Mouse (Mus musculus) embryonic facial prominence, embryonic 10.5 days (tissue): ENCODE measurements around the gene Galnt9. TPM values are rescaled to one million over a fixed set of nuclear protein-coding genes. Genes with fewer than 3 reads are reported as not detected.

Experiments used
- DNase-seq: peaks from one replicate; pipeline ENCODE4 v3.0.0-alpha.2; 2017; ENCODE audit warnings: low spot score
- H3K27ac ChIP-seq: fragments of 300-500 bp; sonication (generic); replicated peaks from 2 replicates; pipeline ENCODE4 v1.5.1; 2016; ENCODE audit warnings: mild to moderate bottlenecking
- H3K27me3 ChIP-seq: fragments of 300-500 bp; sonication (generic); replicated peaks from 2 replicates; pipeline ENCODE4 v1.6.1; 2016; ENCODE audit warnings: low read depth, mild to moderate bottlenecking; ENCODE audit not compliant: poor library complexity, severe bottlenecking
- H3K36me3 ChIP-seq: fragments of 300-500 bp; sonication (generic); replicated peaks from 2 replicates; pipeline ENCODE4 v1.6.1; 2016; ENCODE audit warnings: mild to moderate bottlenecking, moderate library complexity
- H3K4me1 ChIP-seq: fragments of 300-500 bp; sonication (generic); 2 replicates; pipeline ENCODE4 v1.6.1; 2016
- H3K4me3 ChIP-seq: fragments of 300-500 bp; sonication (generic); 2 replicates; pipeline ENCODE4 v1.5.1; 2016; ENCODE audit warnings: mild to moderate bottlenecking, moderate library complexity
- H3K9me3 ChIP-seq: fragments of 300-500 bp; sonication (generic); 2 replicates; pipeline ENCODE4 v1.6.1; 2016; ENCODE audit warnings: mild to moderate bottlenecking
- WGBS: fragments of 180-500 bp; shearing (Covaris S2); methylation state at CpG from one replicate; pipeline ENCODE4 v1.1.7; 2016; 5-methylcytosine and 5-hydroxymethylcytosine counted together
- polyA plus RNA-seq: library from polyadenylated mRNA; unstranded; fragments of >200 nt; fragmentation: Nextera tagmentation; extraction: Ambion mirVana; gene quantifications from 2 replicates; pipeline ENCODE4 v1.2.1, GENCODE M21; 2016

The Galnt9 gene
- polyA plus RNA-seq, 1 experiment from 2014 or later, result 1.5 TPM

- Histone ChIP-seq H3K4me1 (peaks cover 4% of the 10 kb centered on the region; the same call in 1 of the 2 replicates), H3K27ac (no peak overlapping the region), H3K4me3 (no peak overlapping the region), H3K9me3 (no peaks in the 10 kb centered on the region), H3K27me3 (peaks cover 16% of the 10 kb centered on the region; the same call in 1 of the 2 replicates), H3K36me3 (no peaks in the 10 kb centered on the region)
- DNase-seq, result no peak
- WGBS, result 88% methylated on average over 15 of the region's 15 CpGs
Observed at GRCm38 (mm10) chr5:110596086-110596780, 52.1 kb downstream of the Galnt9 start.

DNA sequence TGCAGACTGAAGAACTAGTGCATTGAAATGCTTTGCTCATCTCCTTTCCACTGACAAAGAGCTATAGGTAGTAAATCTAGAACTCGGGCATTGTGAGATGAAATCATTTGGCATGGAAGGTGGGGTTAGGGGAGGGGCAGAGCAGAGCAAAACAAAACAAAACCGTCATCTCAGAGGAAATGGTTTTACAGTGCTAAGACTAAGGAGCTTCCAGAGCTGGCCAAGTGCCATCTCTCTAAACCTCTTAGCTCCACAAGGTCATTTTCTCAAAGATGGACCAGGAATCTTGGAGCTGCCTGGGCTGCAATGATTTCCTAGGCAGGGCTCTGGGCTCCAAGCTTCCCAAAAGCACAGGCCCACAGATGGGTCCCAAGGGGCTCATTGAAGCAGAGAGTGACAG lies 53.3 kb downstream of the Galnt9 start:
- DNase-seq, result no peak
- Histone ChIP-seq H3K4me1 (peaks cover 4% of the 10 kb centered on the region; the same call in 1 of the 2 replicates), H3K27ac (no peak overlapping the region), H3K4me3 (no peak overlapping the region), H3K27me3 (peaks cover 18% of the 10 kb centered on the region; the same call in 1 of the 2 replicates), H3K36me3 (no peaks in the 10 kb centered on the region), H3K9me3 (no peaks in the 10 kb centered on the region)
- WGBS, result 78% methylated on average over 2 of the region's 2 CpGs

DNA sequence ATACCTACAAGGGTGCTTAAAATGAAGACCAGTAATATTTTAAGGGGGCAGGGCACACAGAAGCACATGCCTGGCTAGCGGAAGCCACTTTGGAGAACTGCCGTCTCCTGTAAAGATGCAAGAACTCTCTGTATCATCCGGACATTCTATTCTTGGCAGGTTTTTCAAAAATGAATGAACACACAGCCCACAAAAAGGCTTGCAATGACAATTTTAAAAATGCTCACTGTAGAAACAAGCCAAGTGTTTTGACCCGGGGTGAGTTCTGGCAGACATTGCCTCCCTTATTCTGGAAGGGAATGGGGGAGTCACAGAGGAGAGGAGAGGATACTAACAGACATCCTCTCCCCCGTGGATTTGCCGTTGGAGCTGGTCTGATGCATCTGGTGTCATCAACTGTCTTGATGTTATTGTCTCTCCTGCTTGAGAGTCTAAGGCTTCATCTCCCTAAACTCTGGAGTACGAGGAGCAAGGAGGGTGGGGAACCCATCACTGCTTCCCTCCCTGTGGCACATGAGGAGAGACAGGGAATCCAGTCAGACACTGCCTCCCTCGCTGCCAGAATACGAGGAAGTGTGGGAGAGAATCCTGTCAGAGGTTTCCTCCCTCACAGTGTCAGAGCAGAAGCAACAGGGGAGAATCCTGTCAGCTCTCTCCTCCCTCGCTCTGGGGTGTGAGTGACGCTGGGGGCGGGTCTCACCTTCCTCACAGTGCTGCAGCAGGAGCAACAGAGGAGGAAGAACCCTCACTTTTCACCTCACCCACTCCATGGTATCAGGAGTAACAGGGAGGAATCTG lies 54.3 kb downstream of the Galnt9 start:
- no peak for DNase-seq
- WGBS, result 38% methylated on average over 12 of the region's 12 CpGs
- H3K27ac ChIP-seq, result no peak overlapping the region
- peaks cover 4% of the 10 kb centered on the region; the same call in 1 of the 2 replicates for H3K4me1 ChIP-seq
- no peak overlapping the region for H3K4me3 ChIP-seq
- H3K9me3 ChIP-seq, result no peaks in the 10 kb centered on the region
- peaks cover 28% of the 10 kb centered on the region; the same call in 1 of the 2 replicates for H3K27me3 ChIP-seq
- H3K36me3 ChIP-seq, result no peaks in the 10 kb centered on the region

GRCm38 (mm10) chr5:110603016-110603685 lies 59.0 kb downstream of the Galnt9 start:
- H3K27ac ChIP-seq, result no peak overlapping the region
- no peaks in the 10 kb centered on the region for H3K36me3 ChIP-seq
- DNase-seq, result no peak
- peaks cover 14% of the 10 kb centered on the region for H3K4me1 ChIP-seq
- no peaks in the 10 kb centered on the region for H3K9me3 ChIP-seq
- H3K27me3 ChIP-seq, result peaks cover 45% of the 10 kb centered on the region
- 83% methylated on average over 7 of the region's 7 CpGs for WGBS
- no peak overlapping the region for H3K4me3 ChIP-seq

- Histone ChIP-seq H3K36me3 (no peaks in the 10 kb centered on the region), H3K4me1 (peaks cover 21% of the 10 kb centered on the region), H3K27ac (no peak overlapping the region), H3K9me3 (no peaks in the 10 kb centered on the region), H3K4me3 (no peak overlapping the region), H3K27me3 (peaks cover 34% of the 10 kb centered on the region)
- 90% methylated on average over 2 of the region's 2 CpGs for WGBS
- DNase-seq, result no peak
Observed at GRCm38 (mm10) chr5:110604311-110604710, 60.2 kb downstream of the Galnt9 start.

- Histone ChIP-seq H3K4me3 (no peak overlapping the region), H3K4me1 (peaks cover 35% of the 10 kb centered on the region), H3K36me3 (no peaks in the 10 kb centered on the region), H3K27me3 (peaks cover 36% of the 10 kb centered on the region), H3K27ac (no peak overlapping the region), H3K9me3 (no peaks in the 10 kb centered on the region)
- no peak for DNase-seq
- WGBS, result 73% methylated on average over 5 of the region's 5 CpGs
Observed at GRCm38 (mm10) chr5:110605531-110606221, 61.5 kb downstream of the Galnt9 start.

DNA sequence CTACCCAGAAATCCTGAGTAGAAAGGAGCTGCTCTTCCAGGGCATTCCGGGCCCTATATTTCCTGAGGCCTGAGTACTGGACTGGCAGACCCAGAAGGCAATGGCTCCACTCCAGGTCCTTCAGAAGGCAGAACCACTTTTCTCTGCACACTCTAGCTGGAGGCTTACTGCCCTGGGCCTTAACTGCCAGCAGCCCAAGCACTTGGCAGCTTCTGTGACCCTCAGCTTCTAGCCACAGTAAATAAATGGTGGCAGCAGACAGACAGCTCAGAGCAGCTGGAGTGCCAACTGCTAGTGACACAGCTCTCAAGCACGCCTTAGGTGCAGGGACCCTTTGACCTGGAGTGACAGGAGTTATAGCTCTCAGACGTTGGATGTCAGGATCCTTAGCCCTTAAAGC lies 63.6 kb downstream of the Galnt9 start:
- H3K27me3 ChIP-seq, result peaks cover 33% of the 10 kb centered on the region
- 54% methylated on average over 3 of the region's 3 CpGs for WGBS
- H3K4me1 ChIP-seq, result peaks cover 47% of the 10 kb centered on the region

GRCm38 (mm10) chr5:110608336-110608735 lies 64.2 kb downstream of the Galnt9 start:
- no peak overlapping the region for H3K27ac ChIP-seq
- H3K27me3 ChIP-seq, result peaks cover 27% of the 10 kb centered on the region
- 71% methylated on average over 6 of the region's 6 CpGs for WGBS
- no peaks in the 10 kb centered on the region for H3K9me3 ChIP-seq
- no peaks in the 10 kb centered on the region for H3K36me3 ChIP-seq
- no peak overlapping the region for H3K4me3 ChIP-seq
- DNase-seq, result no peak
- H3K4me1 ChIP-seq, result peaks cover 47% of the 10 kb centered on the region

More for the DNA sequence above, 63.6 kb downstream of the Galnt9 start:
- no peak overlapping the region for H3K4me3 ChIP-seq
- H3K9me3 ChIP-seq, result no peaks in the 10 kb centered on the region
- H3K36me3 ChIP-seq, result no peaks in the 10 kb centered on the region
- no peak overlapping the region for H3K27ac ChIP-seq
- DNase-seq, result no peak

GRCm38 (mm10) chr5:110608941-110609340 lies 64.8 kb downstream of the Galnt9 start:
- 25% methylated on average over 8 of the region's 8 CpGs for WGBS
- Histone ChIP-seq H3K9me3 (no peaks in the 10 kb centered on the region), H3K27ac (no peak overlapping the region; the same call in 1 of the 2 replicates), H3K4me1 (peaks cover 47% of the 10 kb centered on the region), H3K4me3 (no peak overlapping the region), H3K27me3 (peaks cover 25% of the 10 kb centered on the region), H3K36me3 (no peaks in the 10 kb centered on the region)
- peak; percentile 15 for DNase-seq

GRCm38 (mm10) chr5:110609425-110609824 lies 65.3 kb downstream of the Galnt9 start:
- no peaks in the 10 kb centered on the region for H3K36me3 ChIP-seq
- DNase-seq, result no peak
- peaks cover 25% of the 10 kb centered on the region for H3K27me3 ChIP-seq
- no peak overlapping the region for H3K4me3 ChIP-seq
- 86% methylated on average over 3 of the region's 3 CpGs for WGBS
- H3K9me3 ChIP-seq, result no peaks in the 10 kb centered on the region
- H3K4me1 ChIP-seq, result peaks cover 47% of the 10 kb centered on the region
- no peak overlapping the region for H3K27ac ChIP-seq

DNA sequence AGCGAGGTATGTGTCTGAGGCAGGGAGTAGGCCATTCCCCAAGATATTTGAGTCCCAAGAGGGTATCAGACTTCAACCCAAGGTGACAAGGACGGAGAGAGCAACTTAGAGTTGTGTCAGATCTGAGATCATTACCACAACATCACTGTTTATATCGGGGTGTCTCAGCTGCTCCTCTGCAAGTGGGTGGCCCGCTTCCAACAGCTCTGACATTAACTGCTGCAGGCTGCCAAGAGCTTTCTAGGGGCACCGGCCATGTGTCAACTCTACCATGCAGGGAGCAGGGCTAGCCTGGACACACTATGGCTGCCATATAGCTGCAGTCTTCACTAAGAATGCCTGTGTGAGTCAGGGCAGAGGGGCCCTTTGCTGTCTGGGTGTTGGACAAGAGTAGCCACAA lies 65.7 kb downstream of the Galnt9 start:
- DNase-seq, result no peak
- Histone ChIP-seq H3K9me3 (no peaks in the 10 kb centered on the region), H3K4me1 (peaks cover 47% of the 10 kb centered on the region), H3K27ac (no peak overlapping the region), H3K27me3 (peaks cover 25% of the 10 kb centered on the region), H3K36me3 (no peaks in the 10 kb centered on the region), H3K4me3 (no peak overlapping the region)
- 78% methylated on average over 5 of the region's 5 CpGs for WGBS

DNA sequence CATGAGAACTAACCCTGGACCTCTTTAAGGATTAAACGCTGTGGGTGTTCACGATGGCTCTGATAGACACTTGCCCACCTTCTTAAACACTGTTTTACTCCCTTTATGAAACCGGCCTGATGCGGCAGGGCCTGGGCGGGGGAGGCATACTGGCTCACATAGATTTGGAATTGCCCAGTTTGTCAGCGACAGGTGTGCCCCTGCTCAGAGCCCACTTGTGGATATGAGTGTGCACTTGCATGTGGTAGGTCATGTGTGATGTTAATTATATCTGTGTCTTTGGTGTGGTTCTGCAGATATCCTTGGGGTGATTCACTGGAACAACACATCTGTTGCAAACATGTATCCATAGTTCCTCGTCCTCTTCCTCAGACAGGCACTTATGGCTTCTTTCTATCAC lies 66.3 kb downstream of the Galnt9 start:
- H3K9me3 ChIP-seq, result no peaks in the 10 kb centered on the region
- H3K27me3 ChIP-seq, result peaks cover 25% of the 10 kb centered on the region
- WGBS, result 87% methylated on average over 7 of the region's 7 CpGs
- H3K4me1 ChIP-seq, result peaks cover 47% of the 10 kb centered on the region
- no peaks in the 10 kb centered on the region for H3K36me3 ChIP-seq
- H3K27ac ChIP-seq, result no peak overlapping the region
- no peak overlapping the region for H3K4me3 ChIP-seq
- no peak for DNase-seq
